Mouse (Mus musculus): ENCODE measurements around the gene Prrc2b. TPM values are rescaled to one million over a fixed set of nuclear protein-coding genes. Genes with fewer than 3 reads are reported as not detected.
A peak's percentile ranks its signal among the peaks of the same experiment; 100 is the strongest.

Prrc2b gene
- polyA plus RNA-seq, 1 experiment from 2014 or later = 20.8 TPM

- no peak for ATAC-seq
- Histone ChIP-seq H3K9me3 (replicated peaks) (no peaks in the 10 kb centered on the region), H3K36me3 (peaks cover 84% of the 10 kb centered on the region), H3K4me2 (0 out of 2 replicates have a peak overlapping the region, but pooled peaks have one; percentile 1), H3K9ac (no peak overlapping the region), H3K4me3 (no peak overlapping the region), H3K27me3 (replicated peaks) (no peaks in the 10 kb centered on the region), H3K27ac (0 out of 2 replicates have a peak overlapping the region, but pooled peaks have one; percentile 22), H3K4me1 (peaks cover 30% of the 10 kb centered on the region)
- 34% methylated on average over 2 of the region's 2 CpGs for whole genome bisulfite sequencing (ENCODE audit: insufficient replicate concordance)
Measured at GRCm38 (mm10) chr2:32282289-32282688, 131.4 kb downstream of the Prrc2b start.

DNA sequence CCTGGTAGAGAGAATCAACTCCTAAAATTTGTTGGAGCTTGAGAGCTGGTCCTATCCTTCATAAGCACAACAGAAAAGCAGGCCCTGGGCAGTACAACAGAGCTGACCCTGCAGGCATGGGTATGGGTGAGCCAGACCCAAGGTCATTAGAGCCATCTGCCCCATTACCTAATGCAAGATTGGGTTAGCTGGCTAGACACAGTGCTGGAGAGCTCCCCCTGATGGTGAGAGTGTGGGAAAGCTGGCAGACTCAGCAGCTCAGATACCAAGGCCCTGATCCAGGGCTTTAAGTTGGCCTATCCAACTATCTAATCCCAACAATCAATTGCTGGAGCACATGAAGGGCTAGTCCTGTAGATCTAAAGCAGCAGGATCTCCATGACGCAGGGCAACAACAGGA, 131.8 kb downstream of the Prrc2b start:
- H3K4me3 ChIP-seq = no peak overlapping the region
- H3K4me2 ChIP-seq = 0 out of 2 replicates have a peak overlapping the region, but pooled peaks have one; percentile 1
- WGBS (ENCODE audit: insufficient replicate concordance) = 49% methylated on average over 1 of the region's 1 CpGs
- H3K9me3 ChIP-seq (replicated peaks) = no peaks in the 10 kb centered on the region
- peak; percentile 27; the same call in 1 of the 2 replicates for ATAC-seq
- H3K36me3 ChIP-seq = peaks cover 80% of the 10 kb centered on the region
- H3K4me1 ChIP-seq = peaks cover 30% of the 10 kb centered on the region
- no peaks in the 10 kb centered on the region for H3K27me3 ChIP-seq (replicated peaks)
- H3K9ac ChIP-seq = no peak overlapping the region
- H3K27ac ChIP-seq = 0 out of 2 replicates have a peak overlapping the region, but pooled peaks have one; percentile 22

GRCm38 (mm10) chr2:32283986-32284385, 133.1 kb downstream of the Prrc2b start:
- Histone ChIP-seq H3K4me3 (no peak overlapping the region), H3K9ac (no peak overlapping the region), H3K4me1 (peaks cover 34% of the 10 kb centered on the region), H3K4me2 (no peak overlapping the region), H3K36me3 (peaks cover 68% of the 10 kb centered on the region), H3K9me3 (replicated peaks) (no peaks in the 10 kb centered on the region), H3K27ac (no peak overlapping the region), H3K27me3 (replicated peaks) (no peaks in the 10 kb centered on the region)
- WGBS (ENCODE audit: insufficient replicate concordance) = 67% methylated on average over 3 of the region's 3 CpGs
- no peak for ATAC-seq

Small RNA genes within 50 kb of the gene (microRNA-seq; reads per million reads assigned to microRNA genes)
- gene Gm27805 = not detected

Other genes starting within 250 kb of the Prrc2b start
- gene Aif1l, start 200.9 kb upstream of the Prrc2b start, polyA plus RNA-seq (2016; fragmentation: Nextera tagmentation; extraction: Ambion mirVana) = 5.1 and 5.2 TPM in 2 replicates
- gene Nup214, start 176.6 kb upstream of the Prrc2b start, polyA plus RNA-seq (2016; fragmentation: Nextera tagmentation; extraction: Ambion mirVana) = 67.8 and 70.7 TPM in 2 replicates
- gene Fam78a, start 66.2 kb upstream of the Prrc2b start, polyA plus RNA-seq (2016; fragmentation: Nextera tagmentation; extraction: Ambion mirVana) = 22.4 and 22.6 TPM in 2 replicates
- 3.0 and 3.4 TPM in 2 replicates for gene Plpp7, start 55.6 kb upstream of the Prrc2b start, polyA plus RNA-seq (2016; fragmentation: Nextera tagmentation; extraction: Ambion mirVana)
- 19.1 and 20.0 TPM in 2 replicates for gene Pomt1, start 85.5 kb downstream of the Prrc2b start, polyA plus RNA-seq (2016; fragmentation: Nextera tagmentation; extraction: Ambion mirVana)
- gene Uck1, start 109.1 kb downstream of the Prrc2b start, polyA plus RNA-seq (2016; fragmentation: Nextera tagmentation; extraction: Ambion mirVana) = 39.9 and 42.0 TPM in 2 replicates
- 13.0 and 14.4 TPM in 2 replicates for gene Golga2, start 136.3 kb downstream of the Prrc2b start, polyA plus RNA-seq (2016; fragmentation: Nextera tagmentation; extraction: Ambion mirVana)
- 214 and 218 TPM in 2 replicates for gene Swi5, start 137.0 kb downstream of the Prrc2b start, polyA plus RNA-seq (2016; fragmentation: Nextera tagmentation; extraction: Ambion mirVana)
- gene Ciz1, start 201.2 kb downstream of the Prrc2b start, polyA plus RNA-seq (2016; fragmentation: Nextera tagmentation; extraction: Ambion mirVana) = 24.8 and 27.1 TPM in 2 replicates
- gene Dnm1, start 202.3 kb downstream of the Prrc2b start, polyA plus RNA-seq (2016; fragmentation: Nextera tagmentation; extraction: Ambion mirVana) = 2.4 and 3.1 TPM in 2 replicates
- 36.2 and 40.6 TPM in 2 replicates for gene 1110008P14Rik, start 230.9 kb downstream of the Prrc2b start, polyA plus RNA-seq (2016; fragmentation: Nextera tagmentation; extraction: Ambion mirVana)
- gene Lcn2, start 237.2 kb downstream of the Prrc2b start, polyA plus RNA-seq (2016; fragmentation: Nextera tagmentation; extraction: Ambion mirVana) = 15.2 and 17.7 TPM in 2 replicates
- gene Ptges2, start 244.8 kb downstream of the Prrc2b start, polyA plus RNA-seq (2016; fragmentation: Nextera tagmentation; extraction: Ambion mirVana) = 19.3 and 21.1 TPM in 2 replicates

Measured in liver, embryonic 12.5 days (tissue).